Mouse (Mus musculus) urinary bladder, postnatal 4 days (tissue): Measurements from ENCODE around the gene Zan.
A peak's percentile ranks its signal among the peaks of the same experiment; 100 is the strongest.

Source experiments
- DNase-seq, 2 experiments: peaks; one replicate each; pipeline ENCODE4 v3.0.0; 2021 to 2022; ENCODE audit warnings: low spot score in 2 of 2

Gene Zan

GRCm38 (mm10) chr5:137351394-137351793 is 125.5 kb downstream of the Zan start:
- DNase-seq: no peak

- DNase-seq: no peak
Measured at GRCm38 (mm10) chr5:137351058-137351380, 125.8 kb downstream of the Zan start.

- no peak for DNase-seq
Measured at GRCm38 (mm10) chr5:137350205-137351057, 126.4 kb downstream of the Zan start.

- DNase-seq: peak; percentile 92 to 93
Measured at GRCm38 (mm10) chr5:137349384-137350204, 127.3 kb downstream of the Zan start, which contains the start of gene Ephb4. Gene Ephb4, plus strand, starts transcription at chr5:137350109.

GRCm38 (mm10) chr5:137348482-137349383 is 128.1 kb downstream of the Zan start:
- no peak for DNase-seq

- no peak for DNase-seq
Measured at GRCm38 (mm10) chr5:137347856-137348255, 129.0 kb downstream of the Zan start.

- DNase-seq: no peak
Measured at GRCm38 (mm10) chr5:137346983-137347382, 129.9 kb downstream of the Zan start.

- no peak for DNase-seq
Measured at GRCm38 (mm10) chr5:137346388-137346787, 130.5 kb downstream of the Zan start.

GRCm38 (mm10) chr5:137345821-137346220 is 131.0 kb downstream of the Zan start:
- DNase-seq: no peak

- DNase-seq: no peak
Measured at GRCm38 (mm10) chr5:137343869-137344268, 133.0 kb downstream of the Zan start.

- no peak for DNase-seq
Measured at GRCm38 (mm10) chr5:137343412-137343811, 133.5 kb downstream of the Zan start.

- no peak for DNase-seq
Measured at GRCm38 (mm10) chr5:137342407-137343012, 134.4 kb downstream of the Zan start.

- no peak for DNase-seq
Measured at GRCm38 (mm10) chr5:137340222-137340621, 136.6 kb downstream of the Zan start.

- DNase-seq: no peak
Measured at GRCm38 (mm10) chr5:137339290-137339979, 137.4 kb downstream of the Zan start.

- DNase-seq: no peak
Measured at GRCm38 (mm10) chr5:137338663-137339289, 138.1 kb downstream of the Zan start.

GRCm38 (mm10) chr5:137338256-137338655 is 138.6 kb downstream of the Zan start:
- DNase-seq: peak; percentile 89 to 92

GRCm38 (mm10) chr5:137337190-137337589 is 139.7 kb downstream of the Zan start:
- no peak for DNase-seq

- DNase-seq: no peak
Measured at GRCm38 (mm10) chr5:137335066-137335465, 141.8 kb downstream of the Zan start.

- DNase-seq: no peak
Measured at GRCm38 (mm10) chr5:137334317-137334716, 142.5 kb downstream of the Zan start.

GRCm38 (mm10) chr5:137333512-137334174 is 143.2 kb downstream of the Zan start, which contains the start of gene Slc12a9:
Gene Slc12a9, minus strand, starts transcription at chr5:137333597.
- peak; percentile 89 to 97 for DNase-seq
